Mouse (Mus musculus) thymus, adult 2 months (tissue): ENCODE data around the gene Tut1. TPM values are rescaled to one million over a fixed set of nuclear protein-coding genes. Genes with fewer than 3 reads are reported as not detected.

ENCODE experiments used
- DNase-seq: peaks from one replicate; pipeline ENCODE4 v3.0.0; 2021
- H3K27ac ChIP-seq: fragments of 200-500 bp; 2 replicates; pipeline ENCODE4 v1.5.1; 2012; ENCODE audit warnings: low read length, control low read depth; ENCODE audit not compliant: control insufficient read depth, insufficient read depth
- H3K27me3 ChIP-seq: fragments of 200-500 bp; 2 replicates; pipeline ENCODE4 v1.6.1; 2012; ENCODE audit warnings: mild to moderate bottlenecking, low read length, moderate library complexity, mixed read lengths; ENCODE audit not compliant: control insufficient read depth, insufficient read depth
- H3K36me3 ChIP-seq: fragments of 200-500 bp; 2 replicates; pipeline ENCODE4 v1.6.1; 2012; ENCODE audit warnings: mild to moderate bottlenecking, low read length, moderate library complexity; ENCODE audit not compliant: control insufficient read depth, insufficient read depth
- H3K4me1 ChIP-seq: fragments of 200-500 bp; replicated peaks from 2 replicates; pipeline ENCODE4 v1.6.1; 2012; ENCODE audit warnings: low read length; ENCODE audit not compliant: control insufficient read depth, insufficient read depth
- H3K4me3 ChIP-seq: fragments of 200-500 bp; 2 replicates; pipeline ENCODE4 v1.5.1; 2012; ENCODE audit warnings: mild to moderate bottlenecking, low read length, control low read depth, moderate library complexity; ENCODE audit not compliant: control insufficient read depth, insufficient read depth
- CTCF ChIP-seq: fragments of 200-500 bp; IDR thresholded peaks from 2 replicates; pipeline ENCODE4 v1.5.1; 2012; ENCODE audit warnings: mild to moderate bottlenecking, control low read depth, low read length, moderate library complexity, borderline replicate concordance; ENCODE audit not compliant: control insufficient read depth, poor library complexity, insufficient read depth; ENCODE audit errors: extremely low read depth
- POLR2A ChIP-seq: fragments of 200-500 bp; IDR thresholded peaks from 2 replicates; pipeline ENCODE4 v1.6.1; 2012; ENCODE audit warnings: mild to moderate bottlenecking, low read length, control low read depth, moderate library complexity; ENCODE audit not compliant: control insufficient read depth, poor library complexity, insufficient read depth; ENCODE audit errors: extremely low read depth
- WGBS: fragments of 180-500 bp; shearing (Covaris S2); methylation state at CpG from one replicate; pipeline ENCODE4 v1.1.7; 2018; 5-methylcytosine and 5-hydroxymethylcytosine counted together
- polyA plus RNA-seq: library from polyadenylated mRNA; depleted of rRNA; stranded (reverse); fragments of >200 nt; gene quantifications from 2 replicates; pipeline ENCODE4 v1.2.3, GENCODE M21; 2012

Tut1 gene
- polyA plus RNA-seq, 1 experiment: 42.0 TPM

GRCm38 (mm10) chr19:8990432-8991102 lies 36.9 kb downstream of the Tut1 start:
- no peak overlapping the region for H3K27ac ChIP-seq
- 42% methylated on average over 15 of the region's 15 CpGs for WGBS

GRCm38 (mm10) chr19:8991245-8991870 lies 37.7 kb downstream of the Tut1 start:
- no peak for DNase-seq
- no peak for TF ChIP-seq POLR2A
- TF ChIP-seq CTCF: no peak
- no peak overlapping the region for H3K4me3 ChIP-seq
- no peak overlapping the region for H3K27ac ChIP-seq
- peaks cover 7% of the 10 kb centered on the region; the same call in 1 of the 2 replicates for H3K27me3 ChIP-seq
- H3K4me1 ChIP-seq: peaks cover 11% of the 10 kb centered on the region
- 84% methylated on average over 4 of the region's 4 CpGs for WGBS
- no peaks in the 10 kb centered on the region for H3K36me3 ChIP-seq

More at GRCm38 (mm10) chr19:8990432-8991102, 36.9 kb downstream of the Tut1 start:
- Histone ChIP-seq H3K4me1 (peaks cover 11% of the 10 kb centered on the region), H3K27me3 (peaks cover 7% of the 10 kb centered on the region; the same call in 1 of the 2 replicates), H3K36me3 (no peaks in the 10 kb centered on the region), H3K4me3 (peak overlapping the region; percentile 4)
- TF ChIP-seq POLR2A: no peak
- no peak for TF ChIP-seq CTCF
- DNase-seq: no peak

DNA sequence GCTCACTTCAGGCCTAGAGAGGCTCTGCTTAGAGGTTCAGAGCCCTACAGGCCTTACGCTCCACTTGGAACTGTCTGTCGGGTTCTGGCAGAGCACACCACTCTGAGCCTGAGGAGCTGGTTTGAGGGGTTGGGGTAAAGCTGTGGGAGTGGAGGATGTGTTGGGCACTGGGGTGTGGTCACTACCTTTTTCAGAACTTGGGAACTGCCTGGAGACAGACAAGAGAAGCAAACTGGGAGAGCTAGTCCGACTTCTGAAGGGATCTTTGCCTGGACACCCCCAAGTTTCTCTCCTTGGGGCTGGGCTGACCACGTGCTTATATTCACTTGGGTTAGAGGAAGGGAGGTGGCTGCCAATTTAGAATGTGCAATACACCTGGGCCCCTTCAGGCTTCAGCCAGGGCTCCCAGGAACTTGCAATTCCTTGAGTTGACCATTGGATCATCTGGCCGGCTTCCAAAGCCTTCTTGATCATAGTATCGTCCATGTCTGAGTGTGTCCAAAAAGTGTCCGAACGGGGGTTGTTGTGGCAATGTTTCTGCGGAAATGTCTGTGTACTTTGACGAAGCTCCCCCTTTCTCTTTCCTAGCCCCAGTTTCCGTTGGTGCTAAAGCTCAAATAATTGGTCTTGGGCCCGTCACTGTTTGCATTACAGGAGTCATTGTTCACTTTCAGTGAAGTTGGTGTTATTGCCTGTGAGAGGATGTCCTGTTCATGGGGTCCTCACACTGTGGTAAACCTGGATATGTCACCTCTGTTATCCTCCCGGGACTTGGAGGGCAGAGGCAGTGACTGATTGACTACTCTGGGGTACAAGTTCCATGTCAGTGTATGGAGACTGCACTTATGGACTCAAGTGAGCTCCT lies 38.5 kb downstream of the Tut1 start:
- 88% methylated on average over 13 of the region's 13 CpGs for WGBS
- DNase-seq: no peak
- Histone ChIP-seq H3K4me1 (peaks cover 12% of the 10 kb centered on the region), H3K27me3 (peaks cover 7% of the 10 kb centered on the region; the same call in 1 of the 2 replicates), H3K4me3 (no peak overlapping the region), H3K36me3 (no peaks in the 10 kb centered on the region), H3K27ac (no peak overlapping the region)
- no peak for TF ChIP-seq CTCF
- TF ChIP-seq POLR2A: no peak

DNA sequence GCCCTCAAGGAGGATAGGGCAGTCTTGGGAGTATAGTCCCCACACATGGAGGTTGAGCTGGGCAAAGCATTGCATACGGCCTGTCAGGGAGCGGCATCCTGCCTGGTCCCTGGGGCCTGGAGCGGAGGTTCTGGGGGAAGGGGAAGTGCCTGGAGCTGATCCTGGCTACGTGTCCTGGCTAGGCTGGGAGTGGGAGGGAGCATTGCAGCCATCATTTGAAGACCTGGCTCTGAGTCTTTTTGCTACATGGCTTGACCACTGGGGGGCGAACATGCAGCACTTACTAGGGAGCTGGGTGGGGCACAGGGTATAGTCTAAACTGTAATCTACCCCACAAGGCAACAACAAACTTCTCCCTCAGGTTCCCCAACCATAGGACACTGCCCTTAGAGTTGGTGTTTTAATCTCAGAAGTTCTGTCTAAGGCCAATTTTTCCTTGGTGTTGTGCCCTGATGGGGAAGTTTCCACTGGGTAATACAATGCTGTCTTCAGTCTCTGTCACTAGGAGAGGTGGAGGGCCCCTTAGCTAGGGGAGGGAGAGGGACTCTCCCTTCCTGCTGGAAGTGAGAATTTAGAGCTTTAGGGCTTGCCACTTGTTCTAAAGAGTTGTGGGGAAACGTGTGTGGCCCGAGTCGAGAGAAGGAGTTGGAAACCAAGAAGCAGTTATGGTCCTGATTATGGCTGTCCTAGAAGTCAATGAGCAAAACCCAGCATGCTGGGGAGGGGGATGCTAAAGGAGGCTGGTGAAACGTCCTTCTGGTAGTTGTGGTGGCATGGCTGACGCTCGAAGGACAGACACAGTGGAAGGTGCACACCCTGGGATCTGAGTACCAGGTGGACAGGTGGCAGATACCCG lies 39.4 kb downstream of the Tut1 start:
- no peak overlapping the region for H3K27ac ChIP-seq
- 41% methylated on average over 12 of the region's 12 CpGs for WGBS
- H3K4me1 ChIP-seq: peaks cover 20% of the 10 kb centered on the region
- TF ChIP-seq POLR2A: no peak
- TF ChIP-seq CTCF: peak; percentile 79; the same call in 1 of the 2 replicates
- DNase-seq: peak; percentile 83
- peaks cover 7% of the 10 kb centered on the region; the same call in 1 of the 2 replicates for H3K27me3 ChIP-seq
- no peak overlapping the region for H3K4me3 ChIP-seq
- H3K36me3 ChIP-seq: no peaks in the 10 kb centered on the region

- no peaks in the 10 kb centered on the region for H3K36me3 ChIP-seq
- peaks cover 3% of the 10 kb centered on the region; the same call in 1 of the 2 replicates for H3K27me3 ChIP-seq
- TF ChIP-seq POLR2A (no peak), CTCF (no peak)
- no peak overlapping the region for H3K27ac ChIP-seq
- H3K4me1 ChIP-seq: peaks cover 25% of the 10 kb centered on the region
- DNase-seq: no peak
- no peak overlapping the region for H3K4me3 ChIP-seq
- WGBS: 79% methylated on average over 2 of the region's 2 CpGs
These were observed 39.9 kb downstream of the Tut1 start for GRCm38 (mm10) chr19:8993625-8993912.
